Mouse (Mus musculus) G1E (cell line): ENCODE measurements around the gene Cox6b1.

Experiments used
- CTCF ChIP-seq: IDR thresholded peaks from 2 replicates; pipeline ENCODE4 v1.5.1; 2012; ENCODE audit warnings: low read depth, low read length, inconsistent platforms, mixed read lengths
- TAL1 ChIP-seq: conservative IDR thresholded peaks from 2 replicates; pipeline ENCODE4 v1.6.1; 2012; ENCODE audit warnings: low read depth, low read length, inconsistent platforms, mixed read lengths

- TF ChIP-seq CTCF = no peak
- TF ChIP-seq TAL1 = no peak
Measured at GRCm38 (mm10) chr7:30610043-30610442, 15.9 kb downstream of the Cox6b1 start.
